Mouse (Mus musculus): ENCODE measurements around the gene Slc22a8. TPM values are rescaled to one million over a fixed set of nuclear protein-coding genes. Genes with fewer than 3 reads are reported as not detected.

The Slc22a8 gene
- polyA plus RNA-seq, 2 experiments = 0.03 TPM; not detected in 1

GRCm38 (mm10) chr19:8567104-8567880 is 23.8 kb upstream of the Slc22a8 start:
- H3K36me3 ChIP-seq (ENCODE audit: control insufficient read depth, insufficient read depth, low read length) = no peaks in the 10 kb centered on the region
- H3K4me2 ChIP-seq (replicated peaks; ENCODE audit: low read depth, low read length, severe bottlenecking) = no peak overlapping the region
- H3K4me1 ChIP-seq (ENCODE audit: control insufficient read depth, insufficient read depth, low read length) = no peaks in the 10 kb centered on the region
- peak; percentile 67 for DNase-seq (ENCODE audit: low spot score)
- H3K9me3 ChIP-seq (ENCODE audit: control insufficient read depth, low read length) = no peaks in the 10 kb centered on the region
- ATAC-seq (ENCODE audit: low FRiP score, low read depth) = no peak
- TF ChIP-seq POLR2A (IDR thresholded peaks at IDR 0.05; ENCODE audit: borderline replicate concordance, extremely low read depth, insufficient read depth, insufficient read length) = no peak
- 49% methylated on average over 13 of the region's 13 CpGs for WGBS
- no peak overlapping the region for H3K4me3 ChIP-seq (replicated peaks; ENCODE audit: low read length)
- no peak overlapping the region for H3K27ac ChIP-seq (replicated peaks; ENCODE audit: low read depth, low read length)
- H3K27me3 ChIP-seq (ENCODE audit: control insufficient read depth, insufficient read depth, low read length) = no peaks in the 10 kb centered on the region
- H3K9ac ChIP-seq (ENCODE audit: low read depth, low read length, severe bottlenecking) = no peak overlapping the region

DNA sequence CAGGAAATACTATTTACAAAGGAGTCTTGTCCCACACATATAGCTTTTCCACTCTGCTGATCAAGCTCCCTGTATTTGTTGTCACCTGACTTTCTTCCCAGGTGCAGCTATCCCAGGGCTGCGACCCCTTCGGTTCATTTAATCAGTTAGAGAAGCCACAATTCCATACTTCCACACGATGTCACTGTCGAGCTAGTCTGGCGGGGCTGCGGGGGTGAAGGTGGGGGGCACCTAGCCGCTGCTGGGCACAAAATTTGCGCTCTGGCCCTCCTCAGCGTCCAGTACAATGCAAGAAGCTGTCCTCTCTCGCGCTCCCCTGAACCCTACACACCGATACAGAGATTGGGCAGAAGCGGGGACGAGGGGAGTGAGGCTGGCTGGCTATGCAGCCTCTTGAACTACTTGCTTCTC is 21.6 kb upstream of the Slc22a8 start:
- 0 out of 2 replicates have a peak overlapping the region, but pooled peaks have one; percentile 38 for H3K9ac ChIP-seq (ENCODE audit: low read depth, low read length, severe bottlenecking)
- no peaks in the 10 kb centered on the region for H3K9me3 ChIP-seq (ENCODE audit: control insufficient read depth, low read length)
- no peak overlapping the region for H3K27ac ChIP-seq (replicated peaks; ENCODE audit: low read depth, low read length)
- no peak for TF ChIP-seq POLR2A (IDR thresholded peaks at IDR 0.05; ENCODE audit: borderline replicate concordance, extremely low read depth, insufficient read depth, insufficient read length)
- peak overlapping the region; percentile 49 for H3K4me2 ChIP-seq (replicated peaks; ENCODE audit: low read depth, low read length, severe bottlenecking)
- no peaks in the 10 kb centered on the region for H3K36me3 ChIP-seq (ENCODE audit: control insufficient read depth, insufficient read depth, low read length)
- no peaks in the 10 kb centered on the region for H3K4me1 ChIP-seq (ENCODE audit: control insufficient read depth, insufficient read depth, low read length)
- ATAC-seq (ENCODE audit: low FRiP score, low read depth) = no peak
- no peaks in the 10 kb centered on the region for H3K27me3 ChIP-seq (ENCODE audit: control insufficient read depth, insufficient read depth, low read length)
- peak overlapping the region; percentile 20 for H3K4me3 ChIP-seq (replicated peaks; ENCODE audit: low read length)
- no peak for DNase-seq (ENCODE audit: low spot score)
- WGBS = 7% methylated on average over 14 of the region's 14 CpGs

DNA sequence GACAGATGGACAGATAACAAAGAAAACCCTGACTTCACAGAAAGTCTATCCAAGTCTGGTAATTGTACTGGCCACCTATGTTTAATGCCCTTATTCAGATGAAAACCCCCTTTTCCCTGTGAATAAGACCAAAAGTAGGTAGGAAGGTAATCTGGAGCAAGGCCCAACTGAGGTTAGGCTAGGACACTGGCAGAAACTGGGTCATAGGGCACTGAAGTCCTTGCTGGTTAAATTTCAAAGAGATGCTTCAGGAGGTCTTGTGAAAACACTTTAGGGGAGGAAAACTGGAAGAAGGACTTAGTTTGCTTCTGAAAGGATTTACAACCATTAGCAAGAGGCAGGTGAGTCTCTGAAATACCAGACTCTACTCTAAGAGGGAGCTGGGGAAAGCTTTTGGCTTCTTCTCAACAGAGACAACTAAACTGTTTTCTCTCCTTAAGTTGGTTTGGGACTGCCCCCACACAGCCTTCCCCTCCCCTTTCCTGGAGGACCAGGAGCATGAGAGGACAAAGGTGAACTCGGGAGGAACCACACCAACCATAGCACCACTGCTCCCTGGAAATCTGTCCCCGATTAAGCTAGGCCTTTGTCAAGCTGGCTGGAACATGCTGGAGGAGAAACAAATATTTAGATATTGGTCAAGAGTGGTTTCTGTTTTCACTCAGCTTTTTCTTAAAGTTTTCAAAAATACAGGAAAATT is 20.6 kb upstream of the Slc22a8 start:
- Histone ChIP-seq H3K4me1 (ENCODE audit: control insufficient read depth, insufficient read depth, low read length) (no peaks in the 10 kb centered on the region), H3K4me2 (replicated peaks; ENCODE audit: low read depth, low read length, severe bottlenecking) (no peak overlapping the region), H3K9ac (ENCODE audit: low read depth, low read length, severe bottlenecking) (no peak overlapping the region), H3K36me3 (ENCODE audit: control insufficient read depth, insufficient read depth, low read length) (no peaks in the 10 kb centered on the region), H3K9me3 (ENCODE audit: control insufficient read depth, low read length) (no peaks in the 10 kb centered on the region), H3K27ac (replicated peaks; ENCODE audit: low read depth, low read length) (no peak overlapping the region), H3K27me3 (ENCODE audit: control insufficient read depth, insufficient read depth, low read length) (no peaks in the 10 kb centered on the region), H3K4me3 (replicated peaks; ENCODE audit: low read length) (no peak overlapping the region)
- WGBS = 68% methylated on average over 2 of the region's 2 CpGs
- no peak for TF ChIP-seq POLR2A (IDR thresholded peaks at IDR 0.05; ENCODE audit: borderline replicate concordance, extremely low read depth, insufficient read depth, insufficient read length)
- no peak for DNase-seq (ENCODE audit: low spot score)
- no peak for ATAC-seq (ENCODE audit: low FRiP score, low read depth)

GRCm38 (mm10) chr19:8571746-8572145 is 19.3 kb upstream of the Slc22a8 start:
- no peak for TF ChIP-seq POLR2A (IDR thresholded peaks at IDR 0.05; ENCODE audit: borderline replicate concordance, extremely low read depth, insufficient read depth, insufficient read length)
- no peak for ATAC-seq (ENCODE audit: low FRiP score, low read depth)
- no peaks in the 10 kb centered on the region for H3K9me3 ChIP-seq (ENCODE audit: control insufficient read depth, low read length)
- no peaks in the 10 kb centered on the region for H3K36me3 ChIP-seq (ENCODE audit: control insufficient read depth, insufficient read depth, low read length)
- H3K9ac ChIP-seq (ENCODE audit: low read depth, low read length, severe bottlenecking) = no peak overlapping the region
- H3K4me3 ChIP-seq (replicated peaks; ENCODE audit: low read length) = no peak overlapping the region
- H3K4me2 ChIP-seq (replicated peaks; ENCODE audit: low read depth, low read length, severe bottlenecking) = no peak overlapping the region
- DNase-seq (ENCODE audit: low spot score) = no peak
- WGBS = 60% methylated on average over 7 of the region's 7 CpGs
- no peak overlapping the region for H3K27ac ChIP-seq (replicated peaks; ENCODE audit: low read depth, low read length)
- H3K27me3 ChIP-seq (ENCODE audit: control insufficient read depth, insufficient read depth, low read length) = no peaks in the 10 kb centered on the region
- no peaks in the 10 kb centered on the region for H3K4me1 ChIP-seq (ENCODE audit: control insufficient read depth, insufficient read depth, low read length)

DNA sequence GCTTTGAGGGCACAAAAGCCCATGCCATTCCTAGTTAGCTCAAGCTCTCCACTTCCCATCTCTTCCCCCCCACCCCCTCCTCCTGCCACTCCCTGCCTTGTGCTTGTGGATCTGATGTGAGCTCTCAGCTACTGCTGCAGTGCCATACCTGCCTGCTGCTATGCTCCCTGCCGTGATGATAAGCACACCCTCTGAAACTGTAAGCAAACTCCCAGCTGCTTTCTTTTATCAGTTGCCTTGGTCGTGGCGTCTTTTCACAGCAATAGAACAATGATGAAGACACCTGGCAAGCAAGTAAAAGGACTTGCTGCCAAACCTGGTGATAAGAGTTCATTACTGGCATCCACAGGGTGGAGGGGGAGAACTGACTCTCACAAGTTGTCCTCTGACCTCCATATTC is 18.6 kb upstream of the Slc22a8 start:
- DNase-seq (ENCODE audit: low spot score) = no peak
- WGBS = 38% methylated on average over 3 of the region's 3 CpGs
- Histone ChIP-seq H3K9me3 (ENCODE audit: control insufficient read depth, low read length) (no peaks in the 10 kb centered on the region), H3K4me3 (replicated peaks; ENCODE audit: low read length) (no peak overlapping the region), H3K27me3 (ENCODE audit: control insufficient read depth, insufficient read depth, low read length) (no peaks in the 10 kb centered on the region), H3K9ac (ENCODE audit: low read depth, low read length, severe bottlenecking) (no peak overlapping the region), H3K4me1 (ENCODE audit: control insufficient read depth, insufficient read depth, low read length) (no peaks in the 10 kb centered on the region), H3K27ac (replicated peaks; ENCODE audit: low read depth, low read length) (no peak overlapping the region), H3K4me2 (replicated peaks; ENCODE audit: low read depth, low read length, severe bottlenecking) (no peak overlapping the region), H3K36me3 (ENCODE audit: control insufficient read depth, insufficient read depth, low read length) (no peaks in the 10 kb centered on the region)
- no peak for TF ChIP-seq POLR2A (IDR thresholded peaks at IDR 0.05; ENCODE audit: borderline replicate concordance, extremely low read depth, insufficient read depth, insufficient read length)
- ATAC-seq (ENCODE audit: low FRiP score, low read depth) = no peak

All from limb, embryonic 14.5 days (tissue).